8 mouse cellular contexts compared by ENCODE assay signal in the genomic region with DNA sequence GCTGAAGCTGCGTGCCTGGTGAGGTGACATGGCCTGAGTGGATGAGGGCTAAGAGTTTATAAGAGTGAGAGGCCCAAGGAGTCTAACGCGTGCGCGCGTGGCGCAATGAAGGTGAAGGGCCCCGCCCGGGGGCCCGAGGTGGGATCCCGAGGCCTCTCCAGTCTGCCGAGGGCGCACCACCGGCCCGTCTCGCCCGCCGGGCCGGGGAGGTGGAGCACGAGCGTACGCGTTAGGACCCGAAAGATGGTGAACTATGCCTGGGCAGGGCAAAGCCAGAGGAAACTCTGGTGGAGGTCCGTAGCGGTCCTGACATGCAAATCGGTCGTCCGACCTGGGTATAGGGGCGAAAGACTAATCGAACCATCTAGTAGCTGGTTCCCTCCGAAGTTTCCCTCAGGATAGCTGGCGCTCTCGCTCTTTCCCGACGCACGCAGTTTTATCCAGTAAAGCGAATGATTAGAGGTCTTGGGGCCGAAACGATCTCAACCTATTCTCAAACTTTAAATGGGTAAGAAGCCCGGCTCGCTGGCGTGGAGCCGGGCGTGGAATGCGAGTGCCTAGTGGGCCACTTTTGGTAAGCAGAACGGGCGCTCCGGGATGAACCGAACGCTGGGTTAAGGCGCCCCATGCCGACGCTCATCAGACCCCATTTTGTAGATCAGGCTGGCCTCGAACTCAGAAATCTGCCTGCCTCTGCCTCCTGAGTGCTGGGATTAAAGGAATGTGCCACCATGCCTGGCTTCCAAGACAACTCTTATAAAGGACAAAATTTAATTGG. TPM values are rescaled to one million over a fixed set of nuclear protein-coding genes. Genes with fewer than 3 reads are reported as not detected.
DNase-seq lines count a peak whose midpoint lies in the region; ATAC-seq and TF ChIP-seq lines count a peak whose summit lies in the region.
"Not testable (repeated sequence)": the region's sequence is repeated elsewhere in the genome, so short reads cannot be mapped to it uniquely, and the experiment has no call there.

No protein-coding gene starts in this region.

- DNase-seq in G1E (ENCODE audit: low spot score); kidney, postnatal 0 days (ENCODE audit: low spot score); lung, embryonic 14.5 days: not testable (repeated sequence)
- peak; percentile 58 for DNase-seq in gastrocnemius, postnatal 10 days
- DNase-seq in urinary bladder, postnatal 25 days (ENCODE audit: low spot score) = peak; percentile 53

- peak; percentile 100 for ATAC-seq in G1E (ENCODE audit: extremely low read depth, insufficient number of reproducible peaks, low FRiP score, poor library complexity, severe bottlenecking)
- ATAC-seq in embryonic facial prominence, embryonic 12.5 days (ENCODE audit: insufficient number of reproducible peaks, insufficient read depth, low FRiP score, low TSS enrichment) = peak; percentile 96
- peak; percentile 94 for ATAC-seq in hindbrain, embryonic 12.5 days (ENCODE audit: low FRiP score)
- peak; percentile 97 for ATAC-seq in kidney, postnatal 0 days (replicated peaks; ENCODE audit: low FRiP score, low read depth)
- ATAC-seq in lung, embryonic 14.5 days (ENCODE audit: insufficient read depth) = peak; percentile 95
- peak; percentile 91 for ATAC-seq in monocyte, adult 5-6 weeks (replicated peaks; ENCODE audit: insufficient number of reproducible peaks, low FRiP score, low TSS enrichment, poor library complexity, severe bottlenecking)

- H3K27me3 ChIP-seq in G1E (ENCODE audit: insufficient read depth, low read length) = peaks cover 32% of the 10 kb centered on the region
- not testable (repeated sequence) for H3K27me3 ChIP-seq in embryonic facial prominence, embryonic 12.5 days; hindbrain, embryonic 12.5 days; kidney, postnatal 0 days (ENCODE audit: insufficient read depth, low read length); lung, embryonic 14.5 days (ENCODE audit: insufficient read depth, low read length)

- H3K9me3 ChIP-seq in G1E (replicated peaks); embryonic facial prominence, embryonic 12.5 days; hindbrain, embryonic 12.5 days (replicated peaks); kidney, postnatal 0 days (replicated peaks; ENCODE audit: low read length); lung, embryonic 14.5 days (ENCODE audit: low read depth, low read length): not testable (repeated sequence)

- not testable (repeated sequence) for H3K9ac ChIP-seq in embryonic facial prominence, embryonic 12.5 days; hindbrain, embryonic 12.5 days; kidney, postnatal 0 days (ENCODE audit: low read depth, low read length); lung, embryonic 14.5 days

- H3K4me1 ChIP-seq in G1E (ENCODE audit: insufficient read depth, low read depth, low read length); embryonic facial prominence, embryonic 12.5 days; hindbrain, embryonic 12.5 days; kidney, postnatal 0 days (replicated peaks; ENCODE audit: insufficient read depth, low read length); lung, embryonic 14.5 days (ENCODE audit: insufficient read depth): not testable (repeated sequence)

- H3K36me3 ChIP-seq in G1E (replicated peaks); embryonic facial prominence, embryonic 12.5 days; hindbrain, embryonic 12.5 days; kidney, postnatal 0 days (ENCODE audit: insufficient read depth, low read length); lung, embryonic 14.5 days (ENCODE audit: insufficient read depth): not testable (repeated sequence)

- not testable (repeated sequence) for TF ChIP-seq CTCF in G1E (IDR thresholded peaks at IDR 0.05; ENCODE audit: low read depth, low read length); kidney, postnatal 0 days (IDR thresholded peaks at IDR 0.05; ENCODE audit: low read depth); lung, embryonic 14.5 days (IDR thresholded peaks at IDR 0.05; ENCODE audit: low read depth)

- H3K4me2 ChIP-seq in embryonic facial prominence, embryonic 12.5 days (replicated peaks); hindbrain, embryonic 12.5 days (replicated peaks); kidney, postnatal 0 days (ENCODE audit: low read length); lung, embryonic 14.5 days: not testable (repeated sequence)

- H3K27ac ChIP-seq in embryonic facial prominence, embryonic 12.5 days; hindbrain, embryonic 12.5 days; kidney, postnatal 0 days; lung, embryonic 14.5 days (ENCODE audit: low read depth): not testable (repeated sequence)

- H3K4me3 ChIP-seq in G1E (ENCODE audit: low read depth, low read length); embryonic facial prominence, embryonic 12.5 days; hindbrain, embryonic 12.5 days; kidney, postnatal 0 days (replicated peaks; ENCODE audit: low read depth, low read length); lung, embryonic 14.5 days (ENCODE audit: low read depth, low read length): not testable (repeated sequence)

- 78% methylated on average over 55 of the region's 55 CpGs for WGBS in embryonic facial prominence, embryonic 12.5 days
- WGBS in hindbrain, embryonic 12.5 days = 78% methylated on average over 55 of the region's 55 CpGs
- 76% methylated on average over 55 of the region's 55 CpGs for WGBS in kidney, postnatal 0 days
- WGBS in lung, embryonic 14.5 days = 69% methylated on average over 55 of the region's 55 CpGs

RNA-seq across cellular contexts. Expression of gene Cerk, which starts 8.9 kb away (rescaled TPM):
- total RNA-seq in G1E (2014; fragmentation: Nextera tagmentation) (0.19 TPM in 1 of 2 replicates, not detected in the other), G1E (2017) (0.06 and 0.22 TPM in 2 replicates)
- polyA plus RNA-seq in G1E (2012) = 0.01 and 0.02 TPM in 2 replicates
- polyA plus RNA-seq in embryonic facial prominence, embryonic 12.5 days (2016; fragmentation: Nextera tagmentation; extraction: Ambion mirVana) = 20.5 and 22.8 TPM in 2 replicates
- total RNA-seq in gastrocnemius, postnatal 10 days (2021) = 1 to 10 TPM; 8.0 to 9.5 TPM
- polyA plus RNA-seq in hindbrain, embryonic 12.5 days (2016; fragmentation: Nextera tagmentation; extraction: Ambion mirVana) = 26.0 and 28.1 TPM in 2 replicates
- 9.4 and 10.6 TPM in 2 replicates for polyA plus RNA-seq in kidney, postnatal 0 days (2015; fragmentation: Nextera tagmentation; extraction: Ambion mirVana)
- 33.8 and 34.2 TPM in 2 replicates for polyA plus RNA-seq in lung, embryonic 14.5 days (2014; fragmentation: Nextera tagmentation; extraction: Ambion mirVana)
- total RNA-seq in monocyte, adult 5-6 weeks (2017) = 37.3 to 42.5 TPM (median 38.1 TPM) in 3 replicates

RNA-seq across cellular contexts. Expression of gene Tbc1d22a, which starts 19.4 kb away (rescaled TPM):
- total RNA-seq in G1E (2014; fragmentation: Nextera tagmentation) (7.4 and 11.9 TPM in 2 replicates), G1E (2017) (13.6 and 16.0 TPM in 2 replicates)
- 8.8 and 11.5 TPM in 2 replicates for polyA plus RNA-seq in G1E (2012)
- polyA plus RNA-seq in embryonic facial prominence, embryonic 12.5 days (2016; fragmentation: Nextera tagmentation; extraction: Ambion mirVana) = 11.7 and 13.0 TPM in 2 replicates
- 10 to 100 TPM; 12.2 to 15.3 TPM for total RNA-seq in gastrocnemius, postnatal 10 days (2021)
- polyA plus RNA-seq in hindbrain, embryonic 12.5 days (2016; fragmentation: Nextera tagmentation; extraction: Ambion mirVana) = 13.8 and 14.1 TPM in 2 replicates
- 12.7 and 14.0 TPM in 2 replicates for polyA plus RNA-seq in kidney, postnatal 0 days (2015; fragmentation: Nextera tagmentation; extraction: Ambion mirVana)
- 8.4 and 10.6 TPM in 2 replicates for polyA plus RNA-seq in lung, embryonic 14.5 days (2014; fragmentation: Nextera tagmentation; extraction: Ambion mirVana)
- 24.4 to 47.7 TPM (median 28.3 TPM) in 3 replicates for total RNA-seq in monocyte, adult 5-6 weeks (2017)

Comparison
In these comparisons a context has a peak if more than half of its experiments do, and no peak if none do; other contexts are left out.
1. RNA of gene Cerk, which starts 8.9 kb away (polyA plus RNA-seq): 33.8 to 34.2 TPM in lung, embryonic 14.5 days, 26.0 to 28.1 TPM in hindbrain, embryonic 12.5 days, 20.5 to 22.8 TPM in embryonic facial prominence, embryonic 12.5 days and 9.4 to 10.6 TPM in kidney, postnatal 0 days; 0.01 to 0.02 TPM in G1E; every median in the first group is over 10 times any median in the second.
2. Peak in every context shown above with its lines, with median percentiles within 50 percentile points of each other: ATAC-seq.